Mouse (Mus musculus): ENCODE data around the gene Susd5. TPM values are rescaled to one million over a fixed set of nuclear protein-coding genes. Genes with fewer than 3 reads are reported as not detected.
"Not testable (repeated sequence)": the region's sequence is repeated elsewhere in the genome, so short reads cannot be mapped to it uniquely, and the experiment has no call there.

The Susd5 gene
- polyA plus RNA-seq, 1 experiment from 2014 or later, result not detected

DNA sequence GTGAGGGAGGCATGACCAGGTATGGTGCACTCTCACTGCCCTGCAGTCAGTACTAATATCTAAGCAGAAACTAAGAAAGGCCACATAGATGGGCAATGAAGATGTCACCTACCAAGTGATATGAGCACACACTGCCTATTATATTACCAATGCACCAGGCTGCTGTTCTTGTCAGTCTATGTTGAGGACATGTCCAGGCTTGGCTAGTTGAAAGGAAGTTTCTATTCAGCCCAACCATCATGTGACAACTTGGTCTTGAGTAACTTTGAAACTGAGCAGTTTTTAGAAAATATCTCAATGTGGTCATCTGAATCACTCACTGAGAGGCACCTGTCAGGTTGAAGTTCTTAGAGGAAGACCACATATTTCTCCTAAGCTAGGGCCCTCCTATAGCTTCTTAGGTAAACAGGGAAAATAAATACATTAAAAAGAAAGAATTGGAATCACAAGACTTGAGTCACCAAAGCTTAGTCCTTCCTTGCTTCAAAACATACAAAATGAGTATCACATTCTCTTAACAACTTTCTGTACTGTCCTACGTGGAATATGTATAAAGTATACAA lies 72.4 kb downstream of the Susd5 start:
- ATAC-seq (replicated peaks); H3K9ac ChIP-seq (replicated peaks); H3K27ac ChIP-seq (replicated peaks); H3K4me2 ChIP-seq (replicated peaks); H3K4me1 ChIP-seq; H3K9me3 ChIP-seq; H3K4me3 ChIP-seq; H3K36me3 ChIP-seq; H3K27me3 ChIP-seq: not testable (repeated sequence)
- WGBS, result 93% methylated on average over 1 of the region's 1 CpGs

Other genes starting within 250 kb of the Susd5 start
- gene Ubp1, start 126.2 kb upstream of the Susd5 start, polyA plus RNA-seq (2015; fragmentation: Nextera tagmentation; extraction: Ambion mirVana), result 34.8 and 35.6 TPM in 2 replicates
- gene Fbxl2, start 10.9 kb upstream of the Susd5 start, polyA plus RNA-seq (2015; fragmentation: Nextera tagmentation; extraction: Ambion mirVana), result 19.0 and 22.5 TPM in 2 replicates

All from forebrain, embryonic 15.5 days (tissue).